Mouse (Mus musculus) myocyte (in vitro differentiated cells): Measurements from ENCODE around the gene Pnmt. TPM values are rescaled to one million over a fixed set of nuclear protein-coding genes. Genes with fewer than 3 reads are reported as not detected.
A peak's percentile ranks its signal among the peaks of the same experiment; 100 is the strongest.

Source experiments
- H3K27me3 ChIP-seq: one replicate; pipeline ENCODE4 v1.6.1; 2011; ENCODE audit not compliant: control insufficient read depth, insufficient read depth, insufficient read length
- H3K36me3 ChIP-seq: one replicate; pipeline ENCODE4 v1.6.1; 2011; ENCODE audit not compliant: control insufficient read depth, insufficient read depth
- H3K4me2 ChIP-seq: one replicate; pipeline ENCODE4 v1.6.1; 2011; ENCODE audit warnings: low read depth, control low read depth
- H3K4me3 ChIP-seq: one replicate; pipeline ENCODE4 v1.5.1; 2011; ENCODE audit warnings: mild to moderate bottlenecking, control low read depth, moderate library complexity
- H3K79me2 ChIP-seq: one replicate; pipeline ENCODE4 v1.6.1; 2011; ENCODE audit not compliant: control insufficient read depth, insufficient read depth
- H3ac ChIP-seq: one replicate; pipeline ENCODE4 v1.6.1; 2011; ENCODE audit not compliant: control insufficient read depth, insufficient read length
- CEBPB ChIP-seq: IDR thresholded peaks from 2 replicates; pipeline ENCODE4 v1.6.1; 2011; ENCODE audit warnings: mild to moderate bottlenecking, moderate library complexity; ENCODE audit not compliant: poor library complexity, insufficient read depth, severe bottlenecking
- E2F4 ChIP-seq: IDR thresholded peaks from one replicate; pipeline ENCODE4 v1.6.1; 2011; ENCODE audit warnings: mild to moderate bottlenecking, control low read depth, moderate library complexity; ENCODE audit not compliant: insufficient read depth
- MAX ChIP-seq: IDR thresholded peaks from one replicate; pipeline ENCODE4 v1.6.1; 2011; ENCODE audit warnings: low read depth, mild to moderate bottlenecking, control low read depth
- MYOD1 ChIP-seq, 3 experiments: IDR thresholded peaks; one replicate each; pipeline ENCODE4 v1.6.1; 2011; ENCODE audit warnings: control low read depth in 2 of 3, low read depth in 2 of 3, mild to moderate bottlenecking in 2 of 3, moderate library complexity in 1 of 3; ENCODE audit not compliant: insufficient read length in 2 of 3, control insufficient read depth in 1 of 3
- MYOG ChIP-seq, 3 experiments: IDR thresholded peaks; one replicate each; pipeline ENCODE4 v1.6.1; 2011; ENCODE audit warnings: control low read depth in 2 of 3, low read depth in 2 of 3, mild to moderate bottlenecking in 2 of 3; ENCODE audit not compliant: insufficient read length in 2 of 3, control insufficient read depth in 1 of 3, insufficient read depth in 1 of 3
- POLR2A ChIP-seq: IDR thresholded peaks from one replicate; pipeline ENCODE4 v1.6.1; 2011; ENCODE audit warnings: low read depth, mild to moderate bottlenecking, control low read depth, moderate library complexity; ENCODE audit not compliant: insufficient read length
- POLR2AphosphoS2 ChIP-seq: IDR thresholded peaks from one replicate; pipeline ENCODE4 v1.6.1; 2011; ENCODE audit warnings: low read depth, control low read depth; ENCODE audit not compliant: insufficient read length
- REST ChIP-seq: IDR thresholded peaks from one replicate; pipeline ENCODE4 v1.6.1; 2011; ENCODE audit warnings: mild to moderate bottlenecking, control low read depth, moderate library complexity; ENCODE audit not compliant: insufficient read depth, insufficient read length
- SRF ChIP-seq: IDR thresholded peaks from one replicate; pipeline ENCODE4 v1.6.1; 2011; ENCODE audit warnings: low read depth; ENCODE audit not compliant: control insufficient read depth, insufficient read length
- TCF12 ChIP-seq: IDR thresholded peaks from one replicate; pipeline ENCODE4 v1.6.1; 2011; ENCODE audit warnings: mild to moderate bottlenecking, control low read depth; ENCODE audit not compliant: poor library complexity, insufficient read depth, severe bottlenecking
- TCF3 ChIP-seq: IDR thresholded peaks from one replicate; pipeline ENCODE4 v1.6.1; 2011; ENCODE audit warnings: low read depth, control low read depth; ENCODE audit not compliant: insufficient read length
- USF1 ChIP-seq: IDR thresholded peaks from one replicate; pipeline ENCODE4 v1.6.1; 2011; ENCODE audit warnings: low read depth, mild to moderate bottlenecking, control low read depth, moderate library complexity
- polyA plus RNA-seq: library from polyadenylated mRNA; unstranded; fragments of >200 nt; fragmentation: generic; extraction: Trizol; gene quantifications from one replicate; pipeline ENCODE4 v1.2.1, GENCODE M21; 2012; ENCODE audit warnings: missing spikeins

The Pnmt gene
- polyA plus RNA-seq, 1 experiment = 2.2 TPM

DNA sequence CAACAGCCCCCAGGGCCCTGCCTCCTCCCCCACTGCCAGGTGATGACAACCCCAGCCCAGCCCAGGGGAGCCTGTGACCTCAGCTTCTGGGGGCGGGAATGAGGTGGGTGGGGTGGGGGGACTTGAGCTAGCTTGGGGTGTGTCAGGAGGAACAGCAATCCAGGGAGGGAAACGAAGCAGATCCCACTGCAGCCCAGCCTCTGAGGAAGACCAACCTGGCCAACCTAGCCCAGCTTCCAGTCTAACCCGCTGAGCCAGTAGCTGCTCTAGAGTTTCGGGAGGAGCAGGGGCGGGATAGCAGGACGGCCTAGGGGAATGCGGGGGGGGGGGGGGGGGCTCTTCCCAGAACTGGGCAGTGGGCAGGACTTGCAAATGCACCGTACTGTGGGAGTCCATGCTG, 5.8 kb downstream of the Pnmt start:
- no peak overlapping the region for H3ac ChIP-seq
- no peaks in the 10 kb centered on the region for H3K79me2 ChIP-seq
- H3K36me3 ChIP-seq = no peaks in the 10 kb centered on the region
- no peak overlapping the region for H3K4me3 ChIP-seq
- no peak for TF ChIP-seq MAX
- TF ChIP-seq USF1 = no peak
- no peak for TF ChIP-seq POLR2A
- TF ChIP-seq TCF3 = no peak
- TF ChIP-seq POLR2AphosphoS2 = no peak
- no peak for TF ChIP-seq TCF12
- TF ChIP-seq E2F4 = no peak
- TF ChIP-seq CEBPB = no peak
- no peak for TF ChIP-seq MYOG (IDR thresholded peaks at IDR 0.05; ENCODE audit: control insufficient read depth in 1 of 3, insufficient read depth in 1 of 3, insufficient read length in 2 of 3, low read depth in 2 of 3)
- TF ChIP-seq REST = no peak
- no peak for TF ChIP-seq MYOD1 (IDR thresholded peaks at IDR 0.05; ENCODE audit: control insufficient read depth in 1 of 3, insufficient read length in 2 of 3, low read depth in 2 of 3)
- TF ChIP-seq SRF = no peak
- H3K4me2 ChIP-seq = no peak overlapping the region
- H3K27me3 ChIP-seq = peaks cover 13% of the 10 kb centered on the region

DNA sequence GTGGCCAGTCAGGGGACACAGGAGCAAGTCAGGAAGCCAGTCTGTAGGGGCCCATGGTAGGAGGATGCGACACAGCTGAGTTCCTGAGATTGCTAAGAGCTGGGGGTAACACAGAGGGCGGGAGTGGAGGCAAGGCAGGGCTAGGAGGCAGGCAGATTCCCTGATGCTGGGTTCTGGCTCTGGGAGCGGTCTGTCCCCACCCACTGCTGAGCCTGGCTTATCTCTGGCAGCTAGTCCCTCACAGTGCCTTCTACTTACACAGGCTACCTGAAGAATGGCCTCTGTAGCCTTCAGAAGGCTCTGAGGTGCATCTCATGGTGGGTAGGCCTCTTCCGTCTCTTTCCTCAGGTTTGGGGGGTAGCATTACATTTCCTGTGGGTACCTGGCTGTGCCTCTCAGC, 6.4 kb downstream of the Pnmt start:
- Histone ChIP-seq H3K4me2 (peak overlapping the region; percentile 14), H3K36me3 (no peaks in the 10 kb centered on the region), H3K27me3 (peaks cover 7% of the 10 kb centered on the region), H3K79me2 (no peaks in the 10 kb centered on the region), H3ac (no peak overlapping the region), H3K4me3 (no peak overlapping the region)
- TF ChIP-seq TCF12 (no peak), POLR2A (no peak), E2F4 (no peak), TCF3 (no peak), CEBPB (no peak), SRF (no peak), USF1 (no peak), MYOD1 (IDR thresholded peaks at IDR 0.05; ENCODE audit: control insufficient read depth in 1 of 3, insufficient read length in 2 of 3, low read depth in 2 of 3) (no peak), MAX (no peak), POLR2AphosphoS2 (no peak), MYOG (IDR thresholded peaks at IDR 0.05; ENCODE audit: control insufficient read depth in 1 of 3, insufficient read depth in 1 of 3, insufficient read length in 2 of 3, low read depth in 2 of 3) (no peak), REST (no peak)

GRCm38 (mm10) chr11:98393317-98393716, 7.1 kb downstream of the Pnmt start:
- Histone ChIP-seq H3K4me3 (no peak overlapping the region), H3K4me2 (peak overlapping the region; percentile 2), H3K79me2 (no peaks in the 10 kb centered on the region), H3K36me3 (no peaks in the 10 kb centered on the region), H3K27me3 (no peaks in the 10 kb centered on the region), H3ac (no peak overlapping the region)
- no peak for TF ChIP-seq CEBPB
- peak in 1 of 3 experiments; percentile 73 for TF ChIP-seq MYOD1 (IDR thresholded peaks at IDR 0.05; ENCODE audit: control insufficient read depth in 1 of 3, insufficient read length in 2 of 3, low read depth in 2 of 3)
- TF ChIP-seq MYOG (IDR thresholded peaks at IDR 0.05; ENCODE audit: control insufficient read depth in 1 of 3, insufficient read depth in 1 of 3, insufficient read length in 2 of 3, low read depth in 2 of 3) = peak in 1 of 3 experiments; percentile 47

DNA sequence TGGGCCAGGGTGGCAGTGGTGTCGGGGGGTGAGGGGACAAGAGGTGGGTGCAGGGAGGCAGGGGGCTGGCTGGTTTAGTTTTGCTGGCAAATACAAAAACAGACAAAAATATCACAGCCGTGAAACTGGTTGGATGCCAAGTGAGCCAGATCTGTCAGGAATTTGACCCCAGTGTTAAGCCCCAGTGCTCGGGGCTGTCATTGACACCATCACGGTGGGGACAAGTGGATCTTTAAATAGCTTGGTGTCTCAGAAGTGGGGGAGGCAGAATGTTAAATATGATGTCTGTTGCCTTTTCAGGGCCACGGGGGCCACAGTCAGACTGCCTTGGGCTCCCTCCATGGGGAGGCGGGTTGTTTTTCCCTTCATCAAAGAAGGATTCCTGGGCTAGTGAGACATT, 8.1 kb downstream of the Pnmt start:
- Histone ChIP-seq H3K36me3 (no peaks in the 10 kb centered on the region), H3K79me2 (no peaks in the 10 kb centered on the region), H3K27me3 (no peaks in the 10 kb centered on the region), H3K4me3 (no peak overlapping the region), H3K4me2 (peak overlapping the region; percentile 27), H3ac (no peak overlapping the region)
- TF ChIP-seq MYOG (IDR thresholded peaks at IDR 0.05; ENCODE audit: control insufficient read depth in 1 of 3, insufficient read depth in 1 of 3, insufficient read length in 2 of 3, low read depth in 2 of 3) (peak in 1 of 3 experiments; percentile 34), MYOD1 (IDR thresholded peaks at IDR 0.05; ENCODE audit: control insufficient read depth in 1 of 3, insufficient read length in 2 of 3, low read depth in 2 of 3) (no peak)

DNA sequence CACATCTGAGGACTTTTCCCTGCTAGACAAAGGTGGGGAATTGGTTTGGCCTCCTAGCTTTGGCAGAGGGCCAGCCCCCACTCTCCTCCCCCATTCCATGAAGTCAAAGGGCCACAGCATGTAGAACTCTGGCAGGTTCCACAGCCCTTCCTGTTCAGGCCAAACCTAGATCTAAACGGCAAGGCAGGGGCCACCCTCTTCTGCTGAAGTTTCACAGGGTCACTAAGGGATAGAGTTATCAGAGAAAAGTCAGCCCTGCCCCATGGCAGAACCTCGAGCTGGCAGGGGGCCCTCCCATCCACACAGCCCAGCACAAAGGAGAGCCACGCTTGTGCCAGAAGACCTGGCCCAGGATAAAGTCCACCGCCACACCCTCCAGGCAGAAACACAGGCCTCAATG, 8.8 kb downstream of the Pnmt start:
- Histone ChIP-seq H3K4me3 (no peak overlapping the region), H3K4me2 (peak overlapping the region; percentile 27), H3ac (no peak overlapping the region), H3K36me3 (no peaks in the 10 kb centered on the region), H3K79me2 (no peaks in the 10 kb centered on the region), H3K27me3 (no peaks in the 10 kb centered on the region)
- no peak for TF ChIP-seq MYOG (IDR thresholded peaks at IDR 0.05; ENCODE audit: control insufficient read depth in 1 of 3, insufficient read depth in 1 of 3, insufficient read length in 2 of 3, low read depth in 2 of 3)
- no peak for TF ChIP-seq E2F4
- TF ChIP-seq TCF12 = no peak
- no peak for TF ChIP-seq REST
- TF ChIP-seq POLR2A = no peak
- no peak for TF ChIP-seq MYOD1 (IDR thresholded peaks at IDR 0.05; ENCODE audit: control insufficient read depth in 1 of 3, insufficient read length in 2 of 3, low read depth in 2 of 3)
- no peak for TF ChIP-seq TCF3
- TF ChIP-seq POLR2AphosphoS2 = no peak
- no peak for TF ChIP-seq MAX
- no peak for TF ChIP-seq SRF
- TF ChIP-seq USF1 = no peak
- TF ChIP-seq CEBPB = no peak
